Mouse (Mus musculus) left cerebral cortex, postnatal 25 days (tissue): ENCODE data around the gene Mrps35. TPM values are rescaled to one million over a fixed set of nuclear protein-coding genes. Genes with fewer than 3 reads are reported as not detected.

Source experiments
- DNase-seq, 2 experiments: peaks; one replicate each; pipeline ENCODE4 v3.0.0; 2022; ENCODE audit warnings: low spot score in 2 of 2, mixed read lengths in 1 of 2
- intact Hi-C: fragments of 180-260 bp; cut with DNase I; formaldehyde crosslinking; loops from one replicate; pipeline ENCODE4 v1.15.1; 2025
- total RNA-seq, 2 experiments: library from RNA; stranded (reverse); gene quantifications; 2 replicates each; pipeline ENCODE4 v1.2.3; 2021

The Mrps35 gene
- total RNA-seq, 2 experiments from 2014 or later: 46.3 to 49.2 TPM

GRCm38 (mm10) chr6:147117764-147118163 is 75.2 kb downstream of the Mrps35 start:
- intact Hi-C loops: loop anchor here (10.0 kb wide), 1 partner anchor 283 kb away; no protein-coding TSS in a partner anchor

GRCm38 (mm10) chr6:147118190-147118589 is 75.6 kb downstream of the Mrps35 start:
- intact Hi-C loops: loop anchor here (10.0 kb wide), 1 partner anchor 283 kb away; no protein-coding TSS in a partner anchor
- no peak for DNase-seq

More at GRCm38 (mm10) chr6:147117764-147118163, 75.2 kb downstream of the Mrps35 start:
- DNase-seq: no peak

GRCm38 (mm10) chr6:147121320-147121719 is 78.8 kb downstream of the Mrps35 start:
- peak in 1 of 2 experiments; percentile 75 for DNase-seq
- intact Hi-C loops: no loop called here

Other genes starting within 250 kb of the Mrps35 start
- gene Arntl2, start 246.7 kb upstream of the Mrps35 start, total RNA-seq: 1 to 10 TPM; 5.8 to 8.3 TPM
- gene Smco2, start 192.7 kb upstream of the Mrps35 start, total RNA-seq: not detected
- 10 to 100 TPM; 57.2 to 60.7 TPM for gene Ppfibp1, start 154.3 kb upstream of the Mrps35 start, total RNA-seq
- gene 1700034J05Rik, start 88.3 kb upstream of the Mrps35 start, total RNA-seq: not detected
- 1 to 10 TPM; 1.7 to 2.2 TPM for gene Rep15, start 10.2 kb upstream of the Mrps35 start, total RNA-seq
- gene Mansc4, start 44.3 kb downstream of the Mrps35 start, total RNA-seq: under 1 TPM; 0.32 to 0.48 TPM
- gene Klhl42, start 48.6 kb downstream of the Mrps35 start, total RNA-seq: 10 to 100 TPM; 22.2 to 23.0 TPM
- gene Pthlh, start 221.4 kb downstream of the Mrps35 start, total RNA-seq: 1 to 10 TPM; 5.3 to 6.7 TPM